Mouse (Mus musculus): ENCODE results near the gene H2-M5.
"Not testable (repeated sequence)": the region's sequence is repeated elsewhere in the genome, so short reads cannot be mapped to it uniquely, and the experiment has no call there.

H2-M5 gene

GRCm38 (mm10) chr17:36993770-36994325, 4.5 kb upstream of the H2-M5 start:
- no peak for DNase-seq (ENCODE audit: low read depth)

- no peak for DNase-seq (ENCODE audit: low read depth)
Measured at GRCm38 (mm10) chr17:36992336-36993104, 3.2 kb upstream of the H2-M5 start.

- DNase-seq (ENCODE audit: low read depth) = not testable (repeated sequence)
Measured at GRCm38 (mm10) chr17:36990630-36991029, 1.3 kb upstream of the H2-M5 start.

GRCm38 (mm10) chr17:36988475-36988874, 862 bp downstream of the H2-M5 start:
- no peak for DNase-seq (ENCODE audit: low read depth)

- DNase-seq (ENCODE audit: low read depth) = no peak
Measured at GRCm38 (mm10) chr17:36982253-36983155, 6.8 kb downstream of the H2-M5 start.

- DNase-seq (ENCODE audit: low read depth) = no peak
Measured at GRCm38 (mm10) chr17:36981845-36982244, 7.5 kb downstream of the H2-M5 start.

GRCm38 (mm10) chr17:36981221-36981813, 8.0 kb downstream of the H2-M5 start, which contains the start of gene 2410137M14Rik:
Gene 2410137M14Rik, minus strand, starts transcription at chr17:36981237.
- DNase-seq (ENCODE audit: low read depth) = no peak

- no peak for DNase-seq (ENCODE audit: low read depth)
Measured at GRCm38 (mm10) chr17:36973271-36973787, 16.0 kb downstream of the H2-M5 start.

- DNase-seq (ENCODE audit: low read depth) = no peak
Measured at GRCm38 (mm10) chr17:36972791-36973190, 16.5 kb downstream of the H2-M5 start.

- DNase-seq (ENCODE audit: low read depth) = no peak
Measured at GRCm38 (mm10) chr17:36971172-36971850, 18.0 kb downstream of the H2-M5 start.

GRCm38 (mm10) chr17:36970316-36970890, 18.9 kb downstream of the H2-M5 start:
- DNase-seq (ENCODE audit: low read depth) = no peak

- DNase-seq (ENCODE audit: low read depth) = no peak
Measured at GRCm38 (mm10) chr17:36966875-36967274, 22.5 kb downstream of the H2-M5 start.

GRCm38 (mm10) chr17:36961125-36961524, 28.2 kb downstream of the H2-M5 start:
- no peak for DNase-seq (ENCODE audit: low read depth)

- DNase-seq (ENCODE audit: low read depth) = no peak
Measured at GRCm38 (mm10) chr17:36958884-36959283, 30.5 kb downstream of the H2-M5 start.

- peak; percentile 94 for DNase-seq (ENCODE audit: low read depth)
Measured at GRCm38 (mm10) chr17:36957999-36958743, 31.2 kb downstream of the H2-M5 start, which contains the start of the genes Znrd1 and Znrd1as. Gene Znrd1, minus strand, starts transcription at chr17:36958559. Gene Znrd1as, plus strand, starts transcription at chr17:36958592.

- no peak for DNase-seq (ENCODE audit: low read depth)
Measured at GRCm38 (mm10) chr17:36953062-36953461, 36.3 kb downstream of the H2-M5 start.

- DNase-seq (ENCODE audit: low read depth) = no peak
Measured at GRCm38 (mm10) chr17:36952631-36953030, 36.7 kb downstream of the H2-M5 start.

GRCm38 (mm10) chr17:36950981-36951947, 38.1 kb downstream of the H2-M5 start, which contains the start of gene Ppp1r11:
Gene Ppp1r11, minus strand, starts transcription at chr17:36951741.
- DNase-seq (ENCODE audit: low read depth) = peak; percentile 94

- no peak for DNase-seq (ENCODE audit: low read depth)
Measured at GRCm38 (mm10) chr17:36949265-36949664, 40.1 kb downstream of the H2-M5 start.
